Mouse (Mus musculus) frontal cortex, postnatal 36 days (tissue): ENCODE results near the gene E030018B13Rik.

ENCODE experiments used
- DNase-seq, 2 experiments: peaks; one replicate each; pipeline ENCODE4 v3.0.0; 2022; ENCODE audit warnings: low spot score in 2 of 2

The E030018B13Rik gene

GRCm38 (mm10) chr7:63937236-63938065, 20.8 kb downstream of the E030018B13Rik start:
- DNase-seq, result peak in 1 of 2 experiments; percentile 60

- DNase-seq, result no peak
Observed at GRCm38 (mm10) chr7:63938066-63938913, 21.6 kb downstream of the E030018B13Rik start.

DNA sequence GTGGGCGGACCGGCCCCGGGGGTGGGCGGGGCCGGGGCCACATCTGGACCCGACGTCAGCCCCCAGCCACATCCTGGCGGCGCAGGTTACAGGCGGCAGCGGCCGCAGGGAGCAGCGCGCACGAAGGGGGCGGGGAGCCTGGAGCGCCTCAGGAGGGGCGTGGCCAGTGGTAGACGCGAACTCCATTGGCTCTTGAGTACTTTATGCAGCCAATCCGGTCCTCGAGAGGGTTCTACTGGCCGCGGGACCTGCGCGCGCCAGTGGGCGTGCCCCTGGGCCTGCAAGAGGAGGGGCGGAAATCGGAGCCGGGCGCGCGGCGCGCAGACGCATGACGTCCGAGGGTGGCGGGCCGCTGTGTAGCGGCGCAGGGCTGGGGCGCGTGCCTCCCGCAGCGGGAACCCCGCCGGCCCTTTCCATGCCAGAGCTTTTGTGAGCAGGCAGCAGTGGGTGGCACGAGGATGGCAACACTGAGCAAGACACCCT, 22.3 kb downstream of the E030018B13Rik start, which contains the start of gene Klf13:
TSS of gene Klf13 (minus strand) at position 2 of the 483 bp plus-strand sequence.
- peak; percentile 97 to 98 for DNase-seq

GRCm38 (mm10) chr7:63939397-63939951, 22.8 kb downstream of the E030018B13Rik start:
- peak in 1 of 2 experiments; percentile 53 for DNase-seq

GRCm38 (mm10) chr7:63940321-63940720, 23.7 kb downstream of the E030018B13Rik start:
- DNase-seq, result no peak

GRCm38 (mm10) chr7:63941050-63941449, 24.4 kb downstream of the E030018B13Rik start:
- no peak for DNase-seq

DNA sequence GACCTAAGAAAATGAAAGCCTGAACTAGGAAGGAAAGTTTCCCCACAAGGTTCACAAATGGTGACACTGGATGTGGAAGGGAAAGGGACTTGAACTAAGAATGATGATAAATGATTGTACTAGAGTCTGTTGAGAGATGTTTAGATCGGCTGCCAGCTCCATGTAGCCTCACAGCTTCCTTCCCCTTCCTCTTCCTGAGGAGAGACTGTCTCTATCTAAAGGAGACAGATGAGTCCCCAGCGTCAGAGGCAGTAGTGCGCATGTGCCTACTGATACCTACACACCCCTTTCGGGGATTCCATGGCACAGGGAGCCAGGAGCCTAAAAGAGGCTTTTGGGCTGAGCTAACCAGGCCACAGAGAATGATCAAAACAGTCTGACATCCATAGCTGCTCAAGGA, 24.8 kb downstream of the E030018B13Rik start:
- DNase-seq, result no peak

- no peak for DNase-seq
Observed at GRCm38 (mm10) chr7:63943946-63944345, 27.3 kb downstream of the E030018B13Rik start.

DNA sequence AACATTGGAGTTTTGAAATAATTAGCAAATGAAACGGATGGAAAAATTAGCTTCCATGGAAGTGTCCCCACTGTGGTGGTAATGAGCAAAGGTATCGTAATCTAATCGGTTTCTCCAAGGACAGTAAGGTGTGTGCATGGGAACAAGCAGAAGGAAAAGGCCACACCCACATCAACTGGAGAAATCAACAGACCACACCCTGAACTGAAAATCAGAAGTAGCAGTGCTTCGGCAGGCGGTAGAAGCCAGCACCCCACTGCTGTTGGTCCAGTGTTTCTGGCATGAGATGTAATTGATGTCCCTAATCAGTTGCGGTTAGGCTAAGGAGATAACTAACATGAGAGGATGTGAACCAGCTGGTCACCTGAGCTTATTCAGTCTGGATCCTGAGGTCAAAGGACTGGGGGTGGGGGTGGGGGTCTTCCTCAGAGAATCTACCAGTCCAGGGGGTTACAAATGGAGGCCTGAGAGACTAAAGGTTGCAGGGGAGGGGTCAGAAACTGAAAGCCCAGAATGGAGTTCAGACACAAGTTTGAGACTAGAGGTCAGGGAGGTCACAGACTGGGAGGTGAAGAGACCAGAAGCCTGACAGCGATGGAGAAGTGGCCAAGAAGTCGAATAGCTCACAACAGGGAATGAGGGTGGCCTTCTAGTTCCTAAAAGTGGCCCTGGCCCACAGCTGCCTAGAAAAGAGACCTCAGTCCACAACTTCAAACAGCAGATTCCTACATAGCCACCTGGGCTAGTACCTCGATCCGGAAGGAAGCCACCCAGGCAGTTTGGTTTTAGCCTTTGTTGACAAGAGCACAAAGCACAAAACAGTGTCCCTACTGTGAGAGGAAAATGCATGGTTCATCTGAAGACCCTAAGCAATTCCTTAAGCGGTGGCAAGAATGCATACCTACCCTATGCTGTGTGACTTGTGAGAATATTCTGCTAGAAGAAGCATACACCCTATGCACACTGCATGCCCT, 31.1 kb downstream of the E030018B13Rik start:
- no peak for DNase-seq

GRCm38 (mm10) chr7:63949176-63949575, 32.5 kb downstream of the E030018B13Rik start:
- no peak for DNase-seq

DNA sequence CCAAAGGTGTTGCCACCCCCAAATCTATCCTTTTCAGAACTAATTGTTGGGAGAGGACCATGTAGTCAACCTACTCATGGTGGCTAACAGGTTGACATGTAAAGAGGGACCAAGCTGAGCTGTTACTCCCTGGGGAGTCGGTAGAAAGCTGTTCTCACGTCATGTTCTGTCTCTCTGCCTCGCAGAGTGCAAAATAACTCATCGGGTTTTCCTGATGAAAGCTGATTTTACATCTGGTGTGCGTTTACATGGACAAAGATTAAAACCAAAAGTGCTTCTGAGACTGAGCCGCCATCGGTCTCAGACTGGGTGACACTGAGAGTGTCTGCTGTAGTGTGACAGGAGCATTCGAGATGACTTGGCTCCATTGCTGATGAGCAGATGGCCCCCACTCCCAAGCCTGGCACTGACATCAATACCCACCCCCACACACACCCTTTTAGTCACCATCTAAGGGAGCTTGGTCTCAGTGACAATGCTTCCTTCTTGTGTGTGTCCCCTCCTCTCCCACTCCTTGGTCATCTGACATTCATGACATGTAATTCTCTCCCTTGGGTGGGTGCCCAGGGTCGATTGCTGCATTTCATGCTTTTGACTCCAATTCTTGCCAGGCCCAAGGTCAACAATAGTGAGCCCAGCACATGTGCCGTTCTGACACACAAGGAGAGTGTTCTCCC, 34.4 kb downstream of the E030018B13Rik start:
- DNase-seq, result peak; percentile 56 to 61

GRCm38 (mm10) chr7:63952077-63952898, 35.6 kb downstream of the E030018B13Rik start:
- DNase-seq, result no peak

- DNase-seq, result no peak
Observed at GRCm38 (mm10) chr7:63955440-63955839, 38.8 kb downstream of the E030018B13Rik start.

GRCm38 (mm10) chr7:63956138-63956823, 39.6 kb downstream of the E030018B13Rik start:
- no peak for DNase-seq

GRCm38 (mm10) chr7:63956981-63957713, 40.5 kb downstream of the E030018B13Rik start:
- DNase-seq, result peak; percentile 56 to 65

GRCm38 (mm10) chr7:63957872-63958640, 41.4 kb downstream of the E030018B13Rik start:
- DNase-seq, result peak; percentile 32 to 51

- no peak for DNase-seq
Observed at GRCm38 (mm10) chr7:63963632-63964031, 47.0 kb downstream of the E030018B13Rik start.
